Mouse (Mus musculus) stomach, postnatal 0 days (tissue): Measurements from ENCODE around the gene Ethe1.

Experiments
- CTCF ChIP-seq: IDR thresholded peaks from 2 replicates; pipeline ENCODE4 v1.5.1; 2016; ENCODE audit warnings: antibody characterized with exemption, low read depth, mild to moderate bottlenecking, moderate library complexity
- EP300 ChIP-seq: optimal IDR thresholded peaks from 2 replicates; pipeline ENCODE3; 2016; ENCODE audit warnings: antibody characterized with exemption

GRCm38 (mm10) chr7:24565627-24566026, 21.7 kb upstream of the Ethe1 start:
- no peak for TF ChIP-seq CTCF
- TF ChIP-seq EP300, result no peak
